Mouse (Mus musculus) urinary bladder, postnatal 4 days (tissue): ENCODE data around the gene Olfr1355.
"Not testable (repeated sequence)": the region's sequence is repeated elsewhere in the genome, so short reads cannot be mapped to it uniquely, and the experiment has no call there.

Experiments
- DNase-seq, 2 experiments: peaks; one replicate each; pipeline ENCODE4 v3.0.0; 2021 to 2022; ENCODE audit warnings: low spot score in 2 of 2

Gene Olfr1355

DNA sequence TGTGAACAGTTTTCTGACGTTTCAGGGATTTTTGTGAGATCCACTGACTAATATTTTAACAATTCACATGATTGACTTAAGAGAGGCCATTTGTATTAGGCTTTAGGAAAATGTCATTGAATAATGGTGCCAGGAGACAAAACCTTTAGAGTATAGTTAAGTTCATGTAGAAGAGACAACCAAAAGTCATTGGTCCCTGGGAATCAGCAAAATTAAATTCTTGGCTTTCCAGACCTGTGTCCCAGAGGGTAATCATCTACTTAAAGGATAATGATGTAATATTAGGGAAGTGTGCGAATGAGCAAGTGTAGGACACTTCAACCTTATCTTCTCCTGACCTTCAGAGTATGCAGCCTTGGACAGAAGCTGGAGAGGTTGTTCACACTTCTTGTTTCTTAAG, at the start of gene Olfr1355:
Olfr1355 (plus strand) TSS at position 301 of the 400 bp plus-strand sequence.
- DNase-seq: no peak

GRCm38 (mm10) chr10:78840456-78840855, 34.9 kb upstream of the Olfr1355 start:
- DNase-seq: not testable (repeated sequence)

DNA sequence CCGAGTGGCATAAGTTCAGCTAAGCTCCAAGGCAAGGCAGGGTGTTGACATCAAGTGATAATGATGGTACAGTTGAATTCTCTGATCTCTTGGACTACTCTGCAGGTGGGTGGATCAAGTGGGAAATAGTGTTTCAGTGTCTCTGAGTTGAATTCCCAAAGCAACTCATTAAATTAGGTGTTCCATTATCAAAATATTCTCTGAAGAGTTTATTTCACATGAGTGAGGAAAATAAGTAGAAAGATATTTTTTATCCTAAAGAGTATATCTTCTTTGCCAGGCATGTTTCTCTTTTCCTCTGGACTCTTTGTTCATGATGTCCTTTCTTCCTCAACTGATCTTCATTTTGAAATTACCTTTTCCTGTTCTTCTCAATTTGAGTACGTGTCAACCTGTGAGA, 23.3 kb upstream of the Olfr1355 start, which contains the start of gene Olfr1356:
Olfr1356 (minus strand) TSS at position 101 of the 400 bp plus-strand sequence.
- no peak for DNase-seq

DNA sequence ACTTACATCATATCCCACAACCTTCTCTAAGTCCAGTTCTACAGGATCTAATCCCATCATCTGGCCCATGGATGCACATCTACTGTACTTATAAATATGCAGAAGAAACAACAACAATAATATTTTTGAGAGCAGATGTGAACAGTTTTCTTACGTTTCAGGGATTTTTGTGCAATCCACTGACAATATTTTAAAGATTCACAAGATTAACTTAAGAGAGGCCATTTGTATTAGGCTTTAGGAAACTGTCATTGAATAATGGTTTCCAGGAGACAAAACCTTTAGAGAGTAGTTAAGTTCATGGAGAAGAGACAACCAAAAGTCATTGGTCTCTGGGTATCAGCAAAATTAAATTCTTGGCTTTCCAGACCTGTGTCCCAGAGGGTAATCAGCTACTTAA, 37.5 kb downstream of the Olfr1355 start, which contains the start of gene Olfr1354:
Olfr1354 (plus strand) TSS at position 301 of the 400 bp plus-strand sequence.
- DNase-seq: not testable (repeated sequence)
